Mouse (Mus musculus) intestine, embryonic 16.5 days (tissue): ENCODE results near the gene Rspo3. TPM values are rescaled to one million over a fixed set of nuclear protein-coding genes. Genes with fewer than 3 reads are reported as not detected.

Experiments used
- polyA plus RNA-seq: library from polyadenylated mRNA; unstranded; fragments of >200 nt; fragmentation: Nextera tagmentation; extraction: Ambion mirVana; gene quantifications from 2 replicates; pipeline ENCODE4 v1.2.1, GENCODE M21; 2015

Rspo3 gene
- polyA plus RNA-seq, 1 experiment from 2014 or later = 9.3 TPM

Other genes with a start within 250 kb of the Rspo3 start
- 45.6 and 49.3 TPM in 2 replicates for gene Echdc1, start 222.7 kb downstream of the Rspo3 start, polyA plus RNA-seq
- gene Rnf146, start 173.4 kb downstream of the Rspo3 start, polyA plus RNA-seq = 39.0 and 42.6 TPM in 2 replicates